Mouse (Mus musculus): Measurements from ENCODE around the gene Tdp2.
"Not testable (repeated sequence)": the region's sequence is repeated elsewhere in the genome, so short reads cannot be mapped to it uniquely, and the experiment has no call there.

Gene Tdp2

GRCm38 (mm10) chr13:24824647-24825046 is 6.8 kb upstream of the Tdp2 start:
- DNase-seq (ENCODE audit: low spot score in 2 of 2): no peak

- no peak for DNase-seq (ENCODE audit: low spot score in 2 of 2)
These were observed 5.9 kb upstream of the Tdp2 start for GRCm38 (mm10) chr13:24825587-24825986.

DNA sequence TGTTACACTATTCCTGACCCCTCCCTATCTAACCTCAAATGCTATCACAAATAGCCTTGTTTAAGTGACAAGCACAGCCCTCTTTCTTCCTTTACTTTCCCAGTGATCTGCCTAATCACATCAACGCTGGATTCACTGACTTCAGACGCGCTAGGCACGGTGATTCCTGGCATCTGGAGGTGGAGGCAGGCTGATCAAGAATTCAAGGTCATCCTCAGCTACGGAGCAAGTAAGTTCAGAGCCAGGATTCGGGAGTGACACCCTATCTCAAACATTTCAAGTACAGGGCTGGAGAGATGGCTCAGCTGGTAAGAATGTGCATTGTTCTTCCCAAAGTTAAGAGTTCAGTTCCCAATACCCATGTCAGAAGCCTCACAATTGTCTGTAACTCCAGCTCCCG is 5.4 kb upstream of the Tdp2 start:
- no peak for DNase-seq (ENCODE audit: low spot score in 2 of 2)

GRCm38 (mm10) chr13:24830756-24831352 is 625 bp upstream of the Tdp2 start:
- DNase-seq (ENCODE audit: low spot score in 2 of 2): no peak

DNA sequence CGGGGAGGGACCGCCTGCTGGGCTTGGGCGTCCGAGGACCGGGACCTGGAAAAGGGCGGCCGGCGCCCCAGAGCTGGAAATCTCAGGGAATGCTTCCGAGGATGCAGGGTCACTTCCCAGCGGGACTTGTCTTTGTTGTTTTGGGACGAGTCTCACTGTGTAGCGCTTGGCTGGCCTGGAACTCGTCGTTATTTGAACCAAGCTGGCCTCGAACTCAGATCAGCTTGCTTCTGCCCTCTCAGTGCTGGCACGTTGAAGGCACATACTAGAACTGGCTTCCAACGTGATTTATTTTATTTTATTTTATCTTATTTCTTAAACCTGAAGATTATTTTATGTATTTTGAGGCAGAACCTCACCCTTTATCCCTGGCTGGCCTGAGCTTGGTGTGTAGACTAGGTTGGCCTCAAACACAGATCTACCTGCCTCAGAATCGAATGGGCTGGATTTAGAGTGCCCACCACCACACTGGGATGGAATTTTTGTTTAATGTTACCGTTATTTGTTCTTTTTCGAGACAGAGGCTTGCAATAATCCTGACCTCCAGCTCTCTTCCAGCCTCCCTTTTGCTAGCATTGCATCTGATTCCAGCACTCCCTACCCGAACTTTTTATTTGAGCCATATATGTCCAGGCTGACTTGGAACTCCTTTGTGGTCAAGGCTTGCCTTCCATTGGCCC is 792 bp downstream of the Tdp2 start:
- DNase-seq (ENCODE audit: low spot score in 2 of 2): no peak

DNA sequence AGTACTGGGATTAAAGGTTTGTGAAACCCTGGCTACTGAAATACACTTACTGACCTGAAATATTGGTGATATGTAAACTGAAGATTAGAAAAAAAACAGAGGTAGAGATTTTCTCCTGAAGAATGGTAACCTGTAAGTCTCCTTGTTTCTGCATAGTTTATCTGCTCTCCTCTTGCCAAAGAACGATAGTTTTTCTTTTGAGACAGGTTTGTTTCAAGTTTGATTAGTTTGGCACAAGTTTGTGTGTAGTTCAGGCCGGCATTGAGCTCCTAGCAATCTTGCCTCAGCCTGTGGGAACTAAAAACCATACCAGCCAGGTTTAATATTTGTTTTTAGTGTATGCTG is 1.3 kb downstream of the Tdp2 start:
- no peak for DNase-seq (ENCODE audit: low spot score in 2 of 2)

DNA sequence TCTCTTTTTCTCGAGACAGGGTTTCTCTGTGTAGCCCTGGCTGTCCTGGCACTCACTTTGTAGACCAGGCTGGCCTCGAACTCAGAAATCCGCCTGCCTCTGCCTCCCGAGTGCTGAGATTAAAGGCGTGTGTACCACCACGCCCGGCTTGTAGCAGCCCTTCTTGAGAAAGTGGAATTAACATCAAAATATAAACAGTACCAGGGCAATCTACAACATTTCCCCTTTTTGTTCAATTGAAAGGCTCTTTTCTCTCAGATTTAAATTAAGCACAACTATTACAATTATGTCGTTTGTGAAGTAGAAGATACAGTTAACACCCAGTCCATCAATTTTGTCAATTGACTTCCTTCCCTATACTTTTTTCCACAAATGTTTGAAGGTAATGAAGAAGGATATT is 6.3 kb downstream of the Tdp2 start:
- not testable (repeated sequence) for DNase-seq (ENCODE audit: low spot score in 2 of 2)

- no peak for DNase-seq (ENCODE audit: low spot score in 2 of 2)
These were observed 8.4 kb downstream of the Tdp2 start for GRCm38 (mm10) chr13:24839831-24840230.

GRCm38 (mm10) chr13:24841702-24842101 is 10.2 kb downstream of the Tdp2 start:
- no peak for DNase-seq (ENCODE audit: low spot score in 2 of 2)

DNA sequence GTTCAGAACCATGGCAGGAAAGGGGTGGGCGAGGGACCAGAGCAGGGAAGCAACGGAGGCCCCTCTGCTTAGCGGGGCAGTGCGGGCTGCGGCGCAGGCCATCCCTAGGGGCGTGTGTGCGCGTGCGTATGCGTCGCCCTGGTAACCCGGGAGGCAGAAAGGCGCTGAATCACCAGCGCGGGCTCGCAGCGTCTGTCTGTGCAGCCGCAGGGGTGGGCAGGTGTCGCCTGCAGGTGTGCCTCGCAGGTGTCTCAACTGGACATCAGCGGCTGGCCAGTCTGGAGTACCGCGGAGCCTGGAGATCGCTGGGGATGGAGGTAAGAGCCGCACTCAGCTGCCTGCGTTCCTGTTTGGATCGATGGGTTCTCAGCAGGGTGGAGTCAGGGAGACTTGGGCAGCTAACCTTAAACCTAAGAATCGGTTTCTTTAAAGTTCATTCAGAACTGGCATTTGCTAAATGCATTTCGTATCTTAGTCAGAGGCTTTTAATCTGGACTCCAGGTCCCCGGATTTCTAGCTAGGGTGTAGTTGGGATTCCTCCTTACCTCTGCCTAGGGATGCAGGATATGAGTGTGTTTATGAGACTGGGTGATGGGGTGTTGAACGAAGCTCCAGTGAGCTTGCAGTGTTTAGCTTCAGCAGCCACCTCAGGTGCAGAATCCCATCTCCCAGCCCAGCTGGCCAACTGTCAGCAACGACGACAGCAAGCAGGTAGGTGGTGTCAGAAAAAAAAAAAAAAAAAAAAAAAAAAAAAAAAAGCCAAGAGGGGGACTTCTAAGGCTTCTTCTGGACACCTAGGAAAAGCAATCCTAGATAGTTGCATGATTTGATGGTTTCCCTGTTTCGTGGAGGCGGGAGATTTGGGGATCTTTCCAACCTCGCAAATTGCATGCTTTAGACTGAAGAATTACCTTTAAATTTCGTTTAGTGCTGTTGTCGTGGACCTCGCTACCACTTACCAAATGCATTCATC is 13.8 kb downstream of the Tdp2 start, which contains the start of gene D130043K22Rik:
TSS of gene D130043K22Rik (plus strand) at position 153 of the 973 bp plus-strand sequence.
- DNase-seq (ENCODE audit: low spot score in 2 of 2): peak; percentile 18 to 74

- no peak for DNase-seq (ENCODE audit: low spot score in 2 of 2)
These were observed 17.8 kb downstream of the Tdp2 start for GRCm38 (mm10) chr13:24849318-24849717.

- no peak for DNase-seq (ENCODE audit: low spot score in 2 of 2)
These were observed 20.5 kb downstream of the Tdp2 start for GRCm38 (mm10) chr13:24851989-24852388.

GRCm38 (mm10) chr13:24852570-24852969 is 21.1 kb downstream of the Tdp2 start:
- DNase-seq (ENCODE audit: low spot score in 2 of 2): no peak

- no peak for DNase-seq (ENCODE audit: low spot score in 2 of 2)
These were observed 27.6 kb downstream of the Tdp2 start for GRCm38 (mm10) chr13:24859115-24859514.

- DNase-seq (ENCODE audit: low spot score in 2 of 2): no peak
These were observed 29.6 kb downstream of the Tdp2 start for GRCm38 (mm10) chr13:24861084-24861483.

DNA sequence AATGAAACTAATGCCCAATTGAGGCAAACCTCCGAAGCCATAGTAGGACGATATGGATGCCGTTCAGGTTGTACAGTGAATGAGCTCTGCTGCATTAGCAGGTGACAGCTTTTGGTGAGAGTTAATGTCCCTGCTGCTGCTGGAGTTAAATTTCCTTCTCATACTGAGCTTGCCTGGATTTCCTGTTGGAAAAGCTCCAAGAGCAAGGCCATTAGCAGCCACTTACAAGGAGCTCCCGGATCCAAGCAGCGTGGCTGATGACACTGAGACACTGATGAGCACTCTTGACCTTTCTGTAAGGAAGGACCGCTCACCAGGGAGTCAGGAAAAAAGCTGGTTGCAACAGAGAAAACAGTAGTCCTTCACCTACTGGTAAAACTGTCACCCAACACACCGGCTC is 30.5 kb downstream of the Tdp2 start:
- no peak for DNase-seq (ENCODE audit: low spot score in 2 of 2)

GRCm38 (mm10) chr13:24862520-24862919 is 31.0 kb downstream of the Tdp2 start:
- DNase-seq (ENCODE audit: low spot score in 2 of 2): peak in 1 of 2 experiments; percentile 54

DNA sequence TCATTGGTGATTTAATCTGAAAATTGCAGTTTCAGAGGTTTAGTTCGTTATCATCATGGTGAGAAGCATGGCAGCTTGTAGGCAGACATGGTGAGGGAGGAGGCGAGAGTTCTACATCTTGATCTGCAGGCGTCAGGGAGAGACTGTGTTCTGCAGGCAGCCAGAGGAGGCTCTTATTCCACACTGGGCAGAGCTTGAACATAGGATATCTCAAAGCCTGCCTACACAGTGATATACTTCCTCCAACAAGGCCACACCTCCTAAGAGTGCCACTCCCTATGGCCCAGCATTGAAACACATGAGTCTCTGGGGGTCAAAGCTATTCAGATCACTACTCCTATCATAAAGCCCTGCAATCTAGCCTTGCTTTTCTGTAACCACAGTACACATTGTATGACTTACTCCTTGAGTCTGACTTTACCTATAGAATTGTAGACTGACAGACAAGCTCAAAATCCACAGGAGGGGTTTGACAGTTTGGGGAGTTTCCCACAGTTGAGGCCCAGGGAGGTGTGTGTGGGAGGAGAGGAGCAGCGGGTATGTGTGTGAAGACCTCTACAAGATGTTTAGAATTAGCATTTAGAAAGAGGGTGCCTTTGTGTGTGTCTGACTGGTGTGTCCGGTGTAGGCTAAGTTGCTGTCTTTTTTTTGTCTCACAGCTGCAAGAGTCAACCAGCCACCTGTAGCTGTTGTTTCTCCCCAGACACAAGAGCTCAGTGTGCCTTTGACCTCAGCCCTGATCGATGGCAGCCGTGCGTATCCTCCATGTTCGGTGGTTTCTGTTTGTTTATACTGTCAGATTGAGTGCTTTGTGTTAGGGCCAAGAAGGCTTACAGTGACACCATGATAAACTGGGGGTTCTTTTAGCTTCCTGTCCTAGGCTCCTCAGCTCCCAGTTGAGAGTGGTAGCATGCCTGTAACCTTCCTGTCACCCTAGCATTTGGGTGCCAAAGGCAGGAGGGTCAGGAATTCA is 35.2 kb downstream of the Tdp2 start:
- DNase-seq (ENCODE audit: low spot score in 2 of 2): no peak

- no peak for DNase-seq (ENCODE audit: low spot score in 2 of 2)
These were observed 36.3 kb downstream of the Tdp2 start for GRCm38 (mm10) chr13:24867789-24868188.

DNA sequence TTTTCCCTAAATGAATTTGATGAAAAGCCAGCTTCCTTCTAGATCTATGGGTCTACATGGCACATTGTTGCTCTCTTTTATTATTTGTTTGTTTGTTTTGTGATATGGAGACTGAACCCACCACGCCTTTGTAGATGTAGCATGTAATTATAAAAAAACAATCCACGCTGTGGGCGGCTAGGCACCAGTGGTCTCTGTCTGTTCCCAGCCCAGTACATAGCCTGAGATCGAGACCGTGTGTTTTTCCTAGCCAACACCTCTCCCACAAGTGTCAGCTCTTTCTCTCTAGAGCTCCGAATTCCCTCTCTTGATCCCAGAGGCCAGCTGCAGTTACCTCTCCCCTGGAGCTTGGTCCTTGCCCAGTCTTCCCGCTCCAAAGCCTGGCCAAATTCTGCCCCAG is 36.8 kb downstream of the Tdp2 start:
- DNase-seq (ENCODE audit: low spot score in 2 of 2): no peak

DNA sequence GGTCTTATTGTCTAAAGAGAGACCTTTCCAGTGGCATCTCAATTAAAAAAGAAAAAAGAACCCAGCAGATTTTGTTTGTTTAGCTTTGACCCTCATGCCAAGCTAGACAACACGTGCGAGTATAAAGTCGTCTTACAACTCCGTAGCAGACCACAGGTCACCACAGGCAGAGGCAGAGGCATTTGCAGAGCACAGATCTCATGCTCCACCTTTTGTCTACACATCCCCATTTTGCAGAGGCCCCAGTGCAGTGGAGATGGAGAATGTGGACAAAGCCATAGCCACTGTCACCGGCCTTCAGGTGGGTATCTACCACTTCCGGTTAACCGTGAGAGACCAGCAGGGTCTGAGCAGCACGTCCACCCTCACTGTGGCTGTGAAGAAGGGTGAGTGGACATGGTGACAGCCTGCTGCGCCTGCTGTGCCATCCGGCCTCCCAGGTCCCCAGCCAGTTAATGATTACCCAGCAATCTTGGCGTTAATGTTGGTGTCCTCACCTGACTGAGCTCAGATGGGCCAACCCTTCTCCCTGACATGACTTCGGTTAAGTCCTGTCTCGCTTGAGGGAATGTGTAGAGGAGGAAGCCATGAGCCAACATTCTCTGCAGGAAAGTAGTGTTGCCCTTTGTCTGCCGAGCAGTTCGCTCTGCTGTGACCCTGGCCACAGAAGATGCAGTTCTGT is 48.0 kb downstream of the Tdp2 start:
- DNase-seq (ENCODE audit: low spot score in 2 of 2): no peak
